Mouse (Mus musculus) cerebellum, adult (tissue): ENCODE measurements around the gene Baz1a.
A peak's percentile ranks its signal among the peaks of the same experiment; 100 is the strongest.

Source experiments
- ATAC-seq: cut with Nextera tagmentation; 2 replicates; pipeline ENCODE4 v1.9.2; 2017; ENCODE audit warnings: mild to moderate bottlenecking, moderate library complexity, mixed read lengths; ENCODE audit not compliant: insufficient number of reproducible peaks, low FRiP score, low TSS enrichment

The Baz1a gene

DNA sequence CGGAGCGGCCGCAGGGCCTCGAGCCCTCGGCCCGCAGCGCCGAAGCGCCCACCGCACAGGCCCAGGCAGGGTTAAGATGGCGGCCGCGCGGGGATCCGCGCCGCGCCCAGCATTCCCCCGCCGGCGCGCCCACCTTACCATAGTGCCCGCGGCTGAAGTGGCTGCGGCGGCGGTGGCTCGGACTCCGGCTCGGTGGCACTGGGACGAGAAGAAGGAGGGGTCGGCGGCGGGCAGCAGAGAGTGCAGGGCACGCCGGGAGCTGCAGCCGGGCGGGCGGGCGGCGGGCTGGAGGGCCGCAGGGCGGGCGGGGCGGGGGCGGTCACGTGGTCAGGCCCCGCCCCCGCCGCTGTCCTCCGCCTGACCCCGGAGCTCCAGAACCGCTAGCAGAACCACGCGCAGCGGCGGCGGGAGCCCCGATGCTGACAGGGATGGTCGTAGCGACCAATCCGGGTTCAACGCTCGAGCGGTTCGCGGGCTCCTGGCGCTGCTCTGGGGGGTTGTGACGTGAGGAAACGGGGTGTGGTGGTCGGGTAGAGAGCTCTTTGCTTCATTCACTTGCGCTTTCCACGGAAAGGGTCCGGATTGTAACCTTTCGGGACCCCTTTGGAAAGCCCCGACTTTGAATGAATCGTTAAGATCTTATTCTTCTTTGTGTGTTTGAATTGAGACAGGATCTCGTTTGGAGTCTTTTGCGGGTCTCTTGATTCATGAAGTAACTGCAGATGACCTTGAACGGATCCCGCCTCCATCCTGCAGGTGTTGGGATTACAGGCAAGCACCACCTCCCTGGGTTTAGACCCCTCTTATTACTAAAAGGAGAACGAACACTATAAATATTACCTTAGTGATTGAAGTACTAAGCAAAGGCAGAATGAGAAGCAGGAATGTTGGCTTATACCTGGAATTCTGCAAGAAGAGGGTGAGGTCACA is 151.3 kb downstream of the Baz1a start, which contains the start of gene Cfl2:
Gene Cfl2 (minus strand): TSS at position 272 of the 930 bp plus-strand sequence.
- ATAC-seq: peak; percentile 83

- ATAC-seq: peak; percentile 22
Observed at GRCm38 (mm10) chr12:54861991-54862605, 152.1 kb downstream of the Baz1a start.

DNA sequence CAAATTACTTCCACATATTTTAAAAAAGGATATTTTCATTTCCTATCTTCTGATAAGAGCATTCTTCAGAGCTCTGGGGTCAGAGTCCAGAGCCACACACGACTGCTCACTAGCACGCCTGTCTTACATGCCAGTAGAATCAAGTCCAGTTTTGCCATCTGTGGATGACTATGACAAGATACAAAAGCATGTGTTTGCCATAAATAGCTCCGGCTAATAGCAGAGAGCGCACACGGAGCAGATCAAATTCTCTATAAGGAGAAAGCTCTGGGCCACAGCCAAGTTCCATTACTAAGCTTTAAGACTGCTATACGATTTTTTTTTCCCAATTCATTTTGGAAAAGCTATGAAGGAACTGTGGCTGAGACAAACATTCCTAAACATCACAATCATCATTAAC is 154.6 kb downstream of the Baz1a start:
- peak; percentile 71 for ATAC-seq

- no peak for ATAC-seq
Observed at GRCm38 (mm10) chr12:54850551-54850950, 163.6 kb downstream of the Baz1a start.

DNA sequence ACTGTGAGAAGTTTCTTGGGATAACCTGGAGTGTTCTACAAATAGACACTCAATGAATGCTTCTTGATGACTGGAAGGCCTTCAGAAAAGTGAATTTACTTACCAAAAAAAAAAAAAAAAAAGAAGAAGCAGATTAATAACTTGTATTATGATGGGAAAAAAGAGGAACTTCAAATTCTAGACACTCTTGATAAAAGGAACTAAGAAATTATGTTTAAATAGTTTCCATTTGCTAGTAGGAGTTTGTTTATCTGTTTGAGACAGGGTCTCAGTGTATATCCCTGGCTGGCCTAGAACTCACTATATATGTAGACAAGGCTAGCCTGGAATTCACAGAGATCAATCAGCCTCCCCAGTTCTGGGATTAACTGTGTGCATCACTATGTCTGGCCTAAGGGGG is 169.7 kb downstream of the Baz1a start:
- no peak for ATAC-seq
